Mouse (Mus musculus) adrenal gland, postnatal 4 days (tissue): ENCODE results near the gene C1qtnf9. TPM values are rescaled to one million over a fixed set of nuclear protein-coding genes. Genes with fewer than 3 reads are reported as not detected.

Experiments
- DNase-seq, 2 experiments: peaks; one replicate each; pipeline ENCODE4 v3.0.0; 2021 to 2022; ENCODE audit warnings: low spot score in 2 of 2, mixed read lengths in 2 of 2
- long read RNA-seq, 2 experiments: library from polyadenylated mRNA; stranded (forward); transcript quantifications; one replicate each; pipeline ENCODE4 v2.0.0; 2021
- total RNA-seq, 2 experiments: library from RNA; stranded (reverse); gene quantifications; 2 replicates each; pipeline ENCODE4 v1.2.3; 2021

The C1qtnf9 gene
- total RNA-seq = 1 to 10 TPM; 4.1 to 4.2 TPM
- long read RNA-seq, experiment 1, partial matches to known transcripts = 0 of 3 reads
- long read RNA-seq, experiment 1, other reads (novel, unspliced or antisense) = 0 of 3 reads
- long read RNA-seq, experiment 2, transcript C1qtnf9-201 (4 exons, 1,903 nt) = major isoform, 5 of 5 reads
- long read RNA-seq, experiment 2, partial matches to known transcripts = 0 of 5 reads
- long read RNA-seq, experiment 2, other reads (novel, unspliced or antisense) = 0 of 5 reads

DNA sequence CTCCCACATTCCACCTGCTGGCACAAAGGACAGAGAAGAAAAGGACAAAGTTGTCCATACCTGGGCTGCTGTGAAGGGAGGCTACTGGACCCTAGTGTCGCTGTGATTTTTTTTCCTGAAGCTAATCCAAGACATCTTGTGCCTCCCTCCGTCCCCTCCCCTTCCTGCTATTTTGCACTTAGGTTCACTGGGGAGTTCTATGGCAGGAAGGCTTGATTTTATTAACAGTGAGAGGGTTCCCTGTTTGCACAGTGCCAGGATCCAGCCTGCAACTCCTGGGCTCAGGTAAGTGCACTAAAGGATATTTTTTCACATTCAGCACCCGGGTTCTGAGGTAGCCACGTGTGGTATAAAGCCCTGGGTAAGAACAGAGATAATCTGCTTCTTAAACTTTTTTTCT is at the start of gene C1qtnf9:
Gene C1qtnf9, plus strand, starts transcription at position 251 of the 400 bp plus-strand sequence.
- no peak for DNase-seq

- DNase-seq = no peak
Observed at GRCm38 (mm10) chr14:60721304-60721703, 46.6 kb upstream of the C1qtnf9 start.

DNA sequence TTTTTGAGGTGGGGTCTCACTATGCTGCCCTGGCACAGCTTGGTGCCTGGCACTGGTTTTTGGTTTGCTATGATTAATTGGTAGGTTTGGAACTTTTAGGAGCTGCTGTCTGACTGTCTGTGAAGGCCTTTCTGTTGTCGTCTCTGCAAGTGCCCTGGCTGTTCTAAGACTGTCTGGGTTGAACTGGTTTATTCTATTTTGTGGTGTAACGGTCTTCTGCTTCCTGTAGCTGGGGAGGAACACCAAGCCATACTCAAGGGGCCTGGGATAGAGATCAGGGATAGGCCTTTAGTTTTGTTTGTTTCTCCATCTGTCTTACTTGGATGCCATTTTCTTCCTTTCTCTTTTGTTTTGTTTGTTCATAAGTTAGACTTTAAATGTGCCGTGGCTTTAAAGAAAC is 46.0 kb upstream of the C1qtnf9 start:
- no peak for DNase-seq

DNA sequence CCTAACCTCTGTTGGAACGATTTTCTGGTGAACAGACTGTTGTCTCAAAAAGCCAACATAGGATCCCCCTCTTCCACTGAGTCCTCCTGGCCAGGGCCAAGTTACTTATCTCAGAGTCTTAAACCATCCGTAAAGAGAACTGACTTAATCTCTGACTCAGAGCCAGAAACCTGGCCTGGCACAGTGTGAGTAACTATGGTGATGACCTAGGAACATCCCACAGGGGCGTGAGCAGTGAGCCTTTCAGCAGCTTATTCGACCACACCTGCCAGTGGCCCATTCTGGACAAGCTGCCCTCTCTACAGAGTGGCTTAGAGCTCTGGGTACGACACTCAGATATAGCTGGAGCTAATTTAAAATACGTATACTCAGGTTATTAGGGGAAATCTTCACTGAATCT is 41.8 kb upstream of the C1qtnf9 start:
- no peak for DNase-seq

GRCm38 (mm10) chr14:60727130-60727529 is 40.8 kb upstream of the C1qtnf9 start:
- DNase-seq = no peak

- no peak for DNase-seq
Observed at GRCm38 (mm10) chr14:60732081-60732480, 35.9 kb upstream of the C1qtnf9 start.

- DNase-seq = no peak
Observed at GRCm38 (mm10) chr14:60732787-60733186, 35.1 kb upstream of the C1qtnf9 start.

GRCm38 (mm10) chr14:60733706-60734105 is 34.2 kb upstream of the C1qtnf9 start:
- no peak for DNase-seq

DNA sequence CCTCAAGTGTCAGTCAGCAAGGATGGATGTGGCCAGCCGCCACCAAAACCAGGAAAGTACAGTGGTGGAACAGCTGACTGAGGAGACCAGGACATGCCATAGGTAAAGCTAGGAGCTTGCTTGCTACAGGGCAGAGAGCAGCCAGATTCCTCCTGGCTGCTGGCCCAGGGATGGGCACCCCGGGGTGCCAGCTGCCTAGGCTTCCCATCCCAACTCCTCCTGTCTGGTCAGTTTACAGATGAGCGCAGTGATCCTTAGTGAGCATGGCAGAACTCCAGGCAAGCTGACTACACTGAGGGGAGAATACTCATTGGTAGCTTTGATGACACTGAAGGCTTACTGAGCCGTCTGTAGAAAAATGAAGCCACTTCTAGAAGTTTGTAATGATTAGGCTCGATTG is 32.7 kb upstream of the C1qtnf9 start:
- no peak for DNase-seq

DNA sequence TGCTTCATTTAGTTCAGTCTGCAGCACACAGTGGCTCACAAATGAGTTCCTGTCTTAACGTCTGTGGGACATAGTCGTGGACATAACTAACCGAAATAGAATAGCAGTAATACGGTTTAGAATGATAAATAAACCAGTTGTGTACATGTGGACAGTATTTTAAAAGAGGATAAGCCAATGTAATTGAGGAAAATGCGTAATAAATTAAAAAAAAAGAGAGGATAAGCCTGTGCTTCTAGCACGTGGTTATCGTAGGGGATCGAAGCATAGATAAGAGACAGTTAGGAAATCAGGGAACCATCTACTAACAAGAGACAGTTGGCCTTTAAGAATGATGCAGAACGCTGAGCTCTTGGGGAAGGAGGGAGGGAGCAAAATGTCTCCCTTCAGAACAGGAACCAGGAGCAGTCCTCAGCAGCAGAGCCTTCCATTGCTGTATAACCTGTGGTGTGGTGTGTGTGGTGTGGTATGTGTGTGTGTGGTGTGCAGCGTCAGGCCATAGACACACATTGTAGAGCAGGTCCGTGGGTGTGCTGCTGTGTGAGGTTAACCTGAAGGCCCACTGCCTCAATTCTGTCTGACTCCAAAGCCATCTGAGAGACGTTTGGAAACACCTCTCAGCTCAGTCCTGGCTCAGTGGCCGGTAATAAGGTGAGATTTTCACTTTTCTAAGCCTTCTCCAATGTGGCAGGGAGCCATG is 31.9 kb upstream of the C1qtnf9 start:
- no peak for DNase-seq

DNA sequence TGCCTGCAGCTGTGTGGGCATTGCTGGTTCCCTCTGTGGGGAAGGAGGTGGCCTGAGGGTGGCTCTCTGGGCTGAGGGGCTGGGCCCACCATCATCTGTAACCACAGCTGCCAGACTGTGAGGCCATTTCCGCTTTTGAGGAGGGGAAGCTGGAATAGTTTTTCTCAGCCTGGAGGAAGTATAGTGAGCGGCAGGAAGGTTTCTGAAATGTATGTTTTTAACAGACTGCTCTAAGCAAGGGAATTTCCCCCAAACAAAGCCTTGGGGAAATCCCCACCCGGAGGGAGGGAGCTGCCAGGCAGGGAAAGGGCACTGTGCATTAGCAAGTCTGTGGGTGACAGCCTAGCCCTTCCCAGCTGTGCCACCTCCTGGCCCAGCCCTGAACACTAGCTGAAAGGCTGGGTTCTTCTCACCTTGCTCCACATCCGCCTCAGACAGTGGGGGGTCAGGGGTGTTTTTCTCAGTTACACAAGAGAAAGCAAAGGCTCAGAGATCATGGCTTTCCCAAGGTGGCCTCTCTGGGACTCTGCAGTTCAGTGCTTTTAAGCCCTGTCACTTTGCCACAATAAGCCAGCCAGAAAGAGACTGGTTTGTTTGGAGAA is 31.2 kb upstream of the C1qtnf9 start:
- no peak for DNase-seq

DNA sequence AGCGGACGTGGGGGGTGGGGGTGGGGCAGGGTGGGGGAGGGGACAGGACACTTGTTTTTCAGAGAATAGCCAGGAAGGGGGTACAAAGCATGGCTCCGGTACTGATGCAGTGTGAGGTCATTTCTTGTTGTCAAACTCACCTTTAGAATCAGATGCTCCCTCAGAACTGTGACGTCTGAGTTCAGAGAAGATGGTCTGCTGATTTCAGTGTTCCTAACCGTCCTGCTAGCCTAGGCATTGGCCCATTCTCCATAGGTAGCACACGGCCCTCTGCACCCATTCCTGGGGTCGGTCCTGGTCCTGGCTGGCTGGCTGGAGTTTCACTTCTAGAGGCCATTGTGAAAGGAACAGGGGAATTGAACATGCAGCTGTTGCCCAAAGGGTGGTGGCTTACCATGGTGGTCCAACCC is 30.7 kb upstream of the C1qtnf9 start:
- DNase-seq = no peak

GRCm38 (mm10) chr14:60738434-60738938 is 29.4 kb upstream of the C1qtnf9 start:
- DNase-seq = no peak

GRCm38 (mm10) chr14:60739155-60739554 is 28.8 kb upstream of the C1qtnf9 start:
- DNase-seq = no peak

GRCm38 (mm10) chr14:60739616-60740015 is 28.3 kb upstream of the C1qtnf9 start:
- no peak for DNase-seq

- DNase-seq = no peak
Observed at GRCm38 (mm10) chr14:60740507-60740906, 27.4 kb upstream of the C1qtnf9 start.

GRCm38 (mm10) chr14:60741033-60741432 is 26.9 kb upstream of the C1qtnf9 start:
- no peak for DNase-seq

GRCm38 (mm10) chr14:60741490-60741981 is 26.4 kb upstream of the C1qtnf9 start:
- peak in 1 of 2 experiments; percentile 38 for DNase-seq

DNA sequence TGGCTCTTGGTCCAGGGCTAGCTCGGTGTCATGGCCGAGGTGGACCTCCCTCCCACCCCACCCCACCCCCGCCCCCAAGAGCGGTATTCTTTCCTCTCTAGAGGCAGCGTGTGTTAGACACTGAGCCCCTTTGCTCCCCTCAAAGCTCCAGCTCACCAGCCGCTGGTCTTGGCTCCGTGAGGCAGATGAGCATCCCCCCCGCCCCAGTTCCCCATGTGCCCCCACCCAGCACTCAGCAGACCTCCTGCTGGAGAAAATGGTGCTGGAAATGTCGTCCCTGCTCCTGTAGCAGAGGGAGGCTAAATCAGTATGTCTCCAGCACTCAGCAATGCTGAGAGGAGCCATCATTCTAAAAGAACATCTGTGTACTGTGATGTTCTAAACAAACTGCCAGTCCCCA is 24.3 kb upstream of the C1qtnf9 start:
- no peak for DNase-seq

DNA sequence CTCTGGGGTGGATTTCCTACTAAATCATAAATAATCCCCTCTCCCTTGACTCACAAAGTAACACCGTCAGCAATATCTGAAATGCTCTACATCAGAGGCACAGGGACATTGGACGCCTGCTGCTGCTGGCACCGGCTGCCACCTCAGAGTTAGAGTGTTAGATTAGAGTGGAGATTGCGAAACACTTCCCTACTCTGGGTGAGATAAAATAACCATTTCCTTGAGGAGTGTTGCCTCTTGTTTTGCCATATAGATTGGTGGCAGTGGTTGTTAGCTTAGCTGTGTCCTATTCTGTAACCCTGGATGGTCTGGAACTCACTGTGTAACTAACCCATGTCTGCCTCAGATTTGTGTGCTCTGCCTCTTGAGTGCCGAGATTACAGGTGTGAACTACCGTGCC is 22.7 kb upstream of the C1qtnf9 start:
- no peak for DNase-seq

GRCm38 (mm10) chr14:60746141-60746540 is 21.8 kb upstream of the C1qtnf9 start:
- no peak for DNase-seq
